35 mouse cellular contexts compared by ENCODE assay signal in the genomic region with DNA sequence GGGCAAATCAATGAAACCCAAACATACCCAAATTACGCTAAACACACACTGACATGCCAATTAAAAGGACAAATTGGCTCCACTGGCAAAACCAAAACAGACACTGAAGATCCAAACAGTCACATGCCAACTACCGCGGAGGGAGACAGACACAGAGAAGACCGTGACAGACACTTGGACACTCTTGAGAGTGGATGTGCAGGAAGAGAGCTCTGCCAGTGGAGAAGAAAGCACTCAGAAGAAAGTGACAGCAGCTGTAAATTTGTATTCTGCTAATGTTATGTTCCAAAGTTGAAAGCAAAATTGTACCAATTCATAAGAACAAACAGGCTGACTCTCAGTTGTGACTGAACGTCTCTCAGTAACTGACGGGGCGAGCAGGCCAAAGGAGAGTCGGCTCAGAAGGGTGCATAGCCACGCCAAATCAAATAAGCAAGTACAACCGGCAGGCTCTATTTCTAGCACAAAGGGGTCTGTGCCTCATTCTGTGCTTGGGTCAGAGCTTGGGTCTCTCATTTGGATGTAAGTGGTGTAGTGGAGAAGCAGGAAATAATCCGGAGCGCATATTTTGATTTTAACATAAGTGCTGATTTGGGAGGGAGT. TPM values are rescaled to one million over a fixed set of nuclear protein-coding genes. Genes with fewer than 3 reads are reported as not detected.
A peak's percentile ranks its signal among the peaks of the same experiment; 100 is the strongest.
DNase-seq lines count a peak whose midpoint lies in the region; ATAC-seq and TF ChIP-seq lines count a peak whose summit lies in the region.
"Had no signal": no experiment of that assay in that cellular context is flagged by ENCODE, and none has a peak within 500 bp of the region (broad histone marks: within the 10 kb centered on the region; RNA-seq: fewer than 3 reads in every experiment).

No protein-coding gene starts in this region.

- no peak overlapping the region for H3K27ac ChIP-seq in forebrain, postnatal 0 days (ENCODE audit: low read depth, low read length)
- no peak overlapping the region for H3K27ac ChIP-seq in forebrain, embryonic 15.5 days (replicated peaks)
- no peak overlapping the region for H3K27ac ChIP-seq in embryonic facial prominence, embryonic 10.5 days (replicated peaks)
- H3K27ac ChIP-seq: forebrain, embryonic 10.5 days; forebrain, embryonic 13.5 days; gastrocnemius, adult 2 months; hindbrain, embryonic 12.5 days; hindbrain, embryonic 15.5 days had no signal

- H3K27me3 ChIP-seq in forebrain, postnatal 0 days (ENCODE audit: insufficient read depth, low read length): no peaks in the 10 kb centered on the region
- no peaks in the 10 kb centered on the region for H3K27me3 ChIP-seq in forebrain, embryonic 15.5 days
- H3K27me3 ChIP-seq in embryonic facial prominence, embryonic 10.5 days (replicated peaks; ENCODE audit: low read depth, poor library complexity, severe bottlenecking): no peaks in the 10 kb centered on the region
- H3K27me3 ChIP-seq: forebrain, embryonic 13.5 days; hindbrain, embryonic 12.5 days; hindbrain, embryonic 15.5 days had no signal

- H3K9ac ChIP-seq in forebrain, postnatal 0 days: no peak overlapping the region
- no peak overlapping the region for H3K9ac ChIP-seq in forebrain, embryonic 15.5 days (replicated peaks)
- H3K9ac ChIP-seq: forebrain, embryonic 13.5 days; hindbrain, embryonic 12.5 days; hindbrain, embryonic 15.5 days had no signal

- H3K4me2 ChIP-seq in forebrain, postnatal 0 days (ENCODE audit: low read depth): no peak overlapping the region
- H3K4me2 ChIP-seq in forebrain, embryonic 15.5 days (replicated peaks): no peak overlapping the region
- H3K4me2 ChIP-seq: forebrain, embryonic 13.5 days; heart, embryonic 11.5 days; hindbrain, embryonic 12.5 days; hindbrain, embryonic 15.5 days had no signal

- no peaks in the 10 kb centered on the region for H3K36me3 ChIP-seq in forebrain, postnatal 0 days (ENCODE audit: insufficient read depth)
- no peaks in the 10 kb centered on the region for H3K36me3 ChIP-seq in forebrain, embryonic 15.5 days
- no peaks in the 10 kb centered on the region for H3K36me3 ChIP-seq in embryonic facial prominence, embryonic 10.5 days (replicated peaks)
- H3K36me3 ChIP-seq: forebrain, embryonic 10.5 days; hindbrain, embryonic 12.5 days; hindbrain, embryonic 15.5 days had no signal

- TF ChIP-seq CTCF in forebrain, postnatal 0 days (IDR thresholded peaks at IDR 0.05; ENCODE audit: low read depth): no peak

- no peak for DNase-seq in cerebellum, adult 11 months
- DNase-seq in forebrain, postnatal 0 days: peak; percentile 18
- DNase-seq in left cerebral cortex, postnatal 14 days (ENCODE audit: low spot score in 2 of 2): peak; percentile 13 to 24
- DNase-seq in left cerebral cortex, adult 18-20 months (ENCODE audit: low spot score in 2 of 2): no peak
- DNase-seq in brain, adult 2 months (ENCODE audit: low read depth, low spot score): peak; percentile 27
- DNase-seq in embryonic facial prominence, embryonic 10.5 days (ENCODE audit: low spot score): no peak
- DNase-seq: adrenal gland, adult 8-10 months; adrenal gland, postnatal 25 days; cerebellum, adult 18-20 months; cerebellum, adult 9-11 months; cerebellum, postnatal 25 days; embryo, embryonic 11 days; gastrocnemius, adult 2 months; gastrocnemius, postnatal 14 days; heart, adult 11 months had no signal

- ATAC-seq in cerebellum, adult (ENCODE audit: insufficient number of reproducible peaks, low FRiP score, low TSS enrichment): 0 out of 2 replicates have a peak, but pooled peaks have one; percentile 45
- ATAC-seq in forebrain, postnatal 0 days: peak; percentile 73
- ATAC-seq in forebrain, embryonic 15.5 days (replicated peaks): no peak
- ATAC-seq: activated CD4-positive, CD25-positive, alpha-beta regulatory T cell, adult 4 months; forebrain, embryonic 13.5 days; inflammation-experienced regulatory T-cells, adult 6 months; intestine, embryonic 16.5 days had no signal

- H3K4me3 ChIP-seq in forebrain, postnatal 0 days (ENCODE audit: low read depth, low read length): no peak overlapping the region
- no peak overlapping the region for H3K4me3 ChIP-seq in forebrain, embryonic 15.5 days
- no peak overlapping the region for H3K4me3 ChIP-seq in embryonic facial prominence, embryonic 10.5 days
- H3K4me3 ChIP-seq: forebrain, embryonic 10.5 days; forebrain, embryonic 13.5 days; gastrocnemius, adult 2 months; hindbrain, embryonic 12.5 days; hindbrain, embryonic 15.5 days had no signal

- no peaks in the 10 kb centered on the region for H3K9me3 ChIP-seq in forebrain, postnatal 0 days (ENCODE audit: low read length)
- no peaks in the 10 kb centered on the region for H3K9me3 ChIP-seq in forebrain, embryonic 15.5 days
- no peaks in the 10 kb centered on the region for H3K9me3 ChIP-seq in embryonic facial prominence, embryonic 10.5 days
- H3K9me3 ChIP-seq: forebrain, embryonic 10.5 days; forebrain, embryonic 13.5 days; hindbrain, embryonic 12.5 days; hindbrain, embryonic 15.5 days had no signal

- H3K4me1 ChIP-seq in forebrain, postnatal 0 days (ENCODE audit: insufficient read depth): no peaks in the 10 kb centered on the region
- no peaks in the 10 kb centered on the region for H3K4me1 ChIP-seq in forebrain, embryonic 15.5 days
- H3K4me1 ChIP-seq in embryonic facial prominence, embryonic 10.5 days: no peaks in the 10 kb centered on the region
- H3K4me1 ChIP-seq: forebrain, embryonic 10.5 days; forebrain, embryonic 13.5 days; hindbrain, embryonic 12.5 days; hindbrain, embryonic 15.5 days had no signal

- WGBS in forebrain, postnatal 0 days: 42% methylated on average over 12 of the region's 12 CpGs
- WGBS in forebrain, embryonic 15.5 days: 64% methylated on average over 12 of the region's 12 CpGs
- WGBS in embryonic facial prominence, embryonic 10.5 days: 87% methylated on average over 12 of the region's 12 CpGs

- intact Hi-C loops in left cerebral cortex, postnatal 14 days (cut with DNase I): no loop called here

RNA-seq across cellular contexts. Expression of a gene that starts 7.4 kb away (rescaled TPM):
- total RNA-seq in forebrain, postnatal 0 days (2014; rRNA removed): 0.05 and 0.77 TPM in 2 replicates
- 0.10 and 0.27 TPM in 2 replicates for polyA plus RNA-seq in forebrain, postnatal 0 days (2015; fragmentation: Nextera tagmentation; extraction: Ambion mirVana)
- polyA plus RNA-seq in forebrain, embryonic 15.5 days (2015; fragmentation: Nextera tagmentation; extraction: Ambion mirVana): not detected in 2 replicates
- total RNA-seq in left cerebral cortex, postnatal 14 days (2021): 10 to 100 TPM; 12.8 to 13.4 TPM
- total RNA-seq in left cerebral cortex, adult 18-20 months (2021): 1 to 10 TPM; 4.4 to 4.8 TPM
- not detected in 2 replicates for polyA plus RNA-seq in embryonic facial prominence, embryonic 10.5 days (2016; fragmentation: Nextera tagmentation; extraction: Ambion mirVana)
- total RNA-seq: adrenal gland, adult 8-10 months; adrenal gland, postnatal 25 days; ES-E14; gastrocnemius, adult 2 months; gastrocnemius, postnatal 14 days; gastrocnemius, postnatal 4 days; heart, postnatal 25 days; hematopoietic stem cell, adult 5-6 weeks had no signal
- polyA plus RNA-seq: embryonic facial prominence, embryonic 11.5 days; embryonic facial prominence, embryonic 14.5 days; forebrain, embryonic 10.5 days; forebrain, embryonic 13.5 days; heart, embryonic 11.5 days; heart, embryonic 14.5 days; heart, postnatal 0 days; hindbrain, embryonic 12.5 days; hindbrain, embryonic 15.5 days; intestine, embryonic 16.5 days had no signal

RNA-seq across cellular contexts. Expression of a gene that starts 24.7 kb away (rescaled TPM):
- 0.08 TPM in 1 of 2 replicates, not detected in the other for total RNA-seq in forebrain, postnatal 0 days (2014; rRNA removed)
- polyA plus RNA-seq in forebrain, postnatal 0 days (2015; fragmentation: Nextera tagmentation; extraction: Ambion mirVana): not detected in 2 replicates
- not detected in 2 replicates for polyA plus RNA-seq in forebrain, embryonic 15.5 days (2015; fragmentation: Nextera tagmentation; extraction: Ambion mirVana)
- total RNA-seq in left cerebral cortex, postnatal 14 days (2021): not detected
- under 1 TPM in 1 of 2 experiments, not detected in 1; 0.16 TPM for total RNA-seq in left cerebral cortex, adult 18-20 months (2021)
- not detected in 2 replicates for polyA plus RNA-seq in embryonic facial prominence, embryonic 10.5 days (2016; fragmentation: Nextera tagmentation; extraction: Ambion mirVana)
- total RNA-seq: adrenal gland, postnatal 25 days; gastrocnemius, adult 2 months; gastrocnemius, postnatal 14 days; gastrocnemius, postnatal 4 days; heart, adult 8-10 months; heart, postnatal 25 days; hematopoietic stem cell, adult 5-6 weeks had no signal
- polyA plus RNA-seq: embryonic facial prominence, embryonic 11.5 days; forebrain, embryonic 13.5 days had no signal

RNA-seq across cellular contexts. Expression of a gene that starts 37.3 kb away (rescaled TPM):
- total RNA-seq in forebrain, postnatal 0 days (2014; rRNA removed): not detected in 2 replicates
- polyA plus RNA-seq in forebrain, postnatal 0 days (2015; fragmentation: Nextera tagmentation; extraction: Ambion mirVana): not detected in 2 replicates
- not detected in 2 replicates for polyA plus RNA-seq in forebrain, embryonic 15.5 days (2015; fragmentation: Nextera tagmentation; extraction: Ambion mirVana)
- under 1 TPM in 1 of 2 experiments, not detected in 1; 0.04 TPM for total RNA-seq in left cerebral cortex, postnatal 14 days (2021)
- under 1 TPM; 0.02 to 0.07 TPM for total RNA-seq in left cerebral cortex, adult 18-20 months (2021)
- not detected in 2 replicates for polyA plus RNA-seq in embryonic facial prominence, embryonic 10.5 days (2016; fragmentation: Nextera tagmentation; extraction: Ambion mirVana)
- total RNA-seq: hematopoietic stem cell, adult 5-6 weeks had no signal
- polyA plus RNA-seq: embryonic facial prominence, embryonic 11.5 days; embryonic facial prominence, embryonic 14.5 days; forebrain, embryonic 10.5 days; forebrain, embryonic 13.5 days; frontal cortex, adult 2 months; heart, embryonic 11.5 days; hindbrain, embryonic 12.5 days; hindbrain, embryonic 15.5 days; intestine, embryonic 16.5 days had no signal

Comparison
In these comparisons a context has a peak if more than half of its experiments do, and no peak if none do; other contexts are left out.
1. DNase-seq: peak in forebrain, postnatal 0 days (single experiment), left cerebral cortex, postnatal 14 days (2 of 2) and brain, adult 2 months (single experiment); none in cerebellum, adult 11 months (single experiment), left cerebral cortex, adult 18-20 months (0 of 2) and embryonic facial prominence, embryonic 10.5 days (single experiment).